Mouse (Mus musculus) limb, embryonic 12.5 days (tissue): ENCODE data around the gene Gm10282. TPM values are rescaled to one million over a fixed set of nuclear protein-coding genes. Genes with fewer than 3 reads are reported as not detected.

Source experiments
- ATAC-seq: fragments of 200-750 bp; cut with Nextera tagmentation; 2 replicates; pipeline ENCODE4 v1.8.0; 2017; ENCODE audit warnings: low read depth, moderate TSS enrichment; ENCODE audit not compliant: insufficient number of reproducible peaks, insufficient read depth, low FRiP score, low TSS enrichment
- H3K27ac ChIP-seq: fragments of 300-500 bp; sonication (generic); 2 replicates; pipeline ENCODE4 v1.5.1; 2016; ENCODE audit warnings: mild to moderate bottlenecking, moderate library complexity
- H3K27me3 ChIP-seq: fragments of 300-500 bp; sonication (generic); 2 replicates; pipeline ENCODE4 v1.6.1; 2016; ENCODE audit warnings: mild to moderate bottlenecking, moderate library complexity
- H3K36me3 ChIP-seq: fragments of 300-500 bp; sonication (generic); 2 replicates; pipeline ENCODE4 v1.6.1; 2016; ENCODE audit warnings: mild to moderate bottlenecking, moderate library complexity
- H3K4me1 ChIP-seq: fragments of 300-500 bp; sonication (generic); replicated peaks from 2 replicates; pipeline ENCODE4 v1.6.1; 2016
- H3K4me2 ChIP-seq: fragments of 300-500 bp; sonication (generic); 2 replicates; pipeline ENCODE4 v1.6.1; 2016; ENCODE audit warnings: mild to moderate bottlenecking, moderate library complexity
- H3K4me3 ChIP-seq: fragments of 300-500 bp; sonication (generic); replicated peaks from 2 replicates; pipeline ENCODE4 v1.5.1; 2016; ENCODE audit warnings: mild to moderate bottlenecking
- H3K9ac ChIP-seq: fragments of 300-500 bp; sonication (generic); replicated peaks from 2 replicates; pipeline ENCODE4 v1.6.1; 2016; ENCODE audit warnings: mild to moderate bottlenecking, moderate library complexity
- H3K9me3 ChIP-seq: fragments of 300-500 bp; sonication (generic); 2 replicates; pipeline ENCODE4 v1.6.1; 2016; ENCODE audit warnings: mild to moderate bottlenecking, moderate library complexity
- WGBS: fragments of 180-500 bp; shearing (Covaris S2); methylation state at CpG from one replicate; pipeline ENCODE4 v1.1.7; 2016; 5-methylcytosine and 5-hydroxymethylcytosine counted together
- polyA plus RNA-seq: library from polyadenylated mRNA; unstranded; fragments of >200 nt; fragmentation: Nextera tagmentation; extraction: Ambion mirVana; gene quantifications from 2 replicates; pipeline ENCODE4 v1.2.1, GENCODE M21; 2016

Gm10282 gene
- polyA plus RNA-seq, 1 experiment from 2014 or later: 32.4 TPM

DNA sequence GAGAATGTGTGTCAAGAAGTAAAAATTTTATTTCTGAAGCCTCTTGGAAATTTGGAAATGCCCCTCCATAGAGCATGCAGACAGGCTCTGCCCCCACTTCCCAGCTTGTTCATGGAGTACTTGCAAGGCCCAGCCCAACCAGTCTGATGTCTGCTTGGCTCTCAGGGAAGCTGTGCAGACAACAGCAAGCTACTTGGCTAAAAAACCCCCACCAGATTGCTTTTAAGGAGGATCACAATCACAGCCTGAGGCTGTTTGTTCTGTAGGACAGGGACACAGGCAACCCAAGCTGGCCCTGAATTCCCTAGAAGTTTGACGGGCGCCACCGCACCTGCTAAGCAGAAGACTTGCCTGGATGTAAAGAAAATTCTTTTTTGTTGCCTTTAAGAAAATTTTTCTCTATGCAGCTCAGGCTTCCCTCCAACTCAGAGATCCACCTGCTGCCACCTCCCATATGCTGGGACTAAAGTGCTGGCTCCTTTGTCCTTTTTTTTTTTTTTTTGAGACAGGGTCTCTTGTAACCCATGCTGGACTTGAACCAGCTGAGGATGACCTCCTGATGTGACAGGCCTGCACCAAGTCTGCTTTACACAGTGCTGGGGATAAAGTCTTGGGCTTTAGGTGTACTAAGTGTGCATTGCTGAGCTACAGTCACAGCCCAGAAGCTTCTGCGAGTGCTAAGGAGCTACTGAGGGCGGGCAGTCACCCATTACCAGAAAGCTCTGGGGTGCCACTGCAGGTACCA, 37.7 kb upstream of the Gm10282 start:
- H3K4me2 ChIP-seq: no peak overlapping the region
- peaks cover 91% of the 10 kb centered on the region for H3K36me3 ChIP-seq
- H3K27ac ChIP-seq: no peak overlapping the region
- WGBS: 94% methylated on average over 5 of the region's 5 CpGs
- no peaks in the 10 kb centered on the region for H3K4me1 ChIP-seq
- ATAC-seq: no peak
- H3K27me3 ChIP-seq: no peaks in the 10 kb centered on the region
- no peaks in the 10 kb centered on the region for H3K9me3 ChIP-seq
- no peak overlapping the region for H3K9ac ChIP-seq
- H3K4me3 ChIP-seq: no peak overlapping the region

DNA sequence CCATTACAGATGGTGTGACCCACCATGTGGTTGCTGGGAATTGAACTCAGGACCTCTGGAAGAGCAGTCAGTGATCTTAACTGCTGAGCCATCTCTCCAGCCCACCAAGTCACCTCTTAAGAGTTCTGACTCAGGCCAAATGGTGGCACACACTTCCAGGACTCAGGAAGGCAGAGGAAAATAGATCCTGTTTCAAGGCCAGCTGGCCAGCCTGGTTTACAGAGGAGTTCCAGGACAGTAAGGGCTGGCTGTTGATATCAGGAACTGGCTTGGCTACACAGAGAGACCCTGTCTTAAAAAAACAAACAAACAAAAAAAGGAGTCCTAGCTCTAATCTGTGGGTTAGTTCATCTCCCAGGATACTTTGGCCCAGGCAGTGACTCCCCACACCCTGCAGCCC, 32.0 kb upstream of the Gm10282 start:
- peaks cover 68% of the 10 kb centered on the region for H3K36me3 ChIP-seq
- no peaks in the 10 kb centered on the region for H3K9me3 ChIP-seq

DNA sequence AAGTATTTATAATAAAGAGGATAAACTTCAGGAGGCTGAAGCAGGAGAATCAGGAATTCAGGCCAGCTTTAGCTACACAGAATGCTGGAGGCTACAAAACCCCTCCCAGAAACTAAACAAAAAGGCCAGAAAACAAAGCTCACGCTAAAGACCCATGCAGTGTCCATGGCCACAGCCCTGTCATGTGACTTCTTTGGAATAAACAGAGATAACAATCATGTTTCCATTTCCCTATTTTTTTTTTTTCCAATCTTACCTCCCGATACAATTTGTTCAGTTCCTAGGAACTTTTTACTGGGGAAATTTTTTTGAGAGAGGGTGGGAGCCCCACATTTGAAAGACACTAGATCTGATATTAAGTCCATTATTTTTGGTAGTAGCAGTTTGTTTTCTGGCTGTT, 31.2 kb upstream of the Gm10282 start:
- peaks cover 61% of the 10 kb centered on the region for H3K36me3 ChIP-seq

More for the DNA sequence above, 32.0 kb upstream of the Gm10282 start:
- no peak overlapping the region for H3K4me2 ChIP-seq
- no peak overlapping the region for H3K4me3 ChIP-seq
- H3K4me1 ChIP-seq: 0 out of 2 replicates have a peak, but pooled peaks cover 4% of the 10 kb centered on the region
- H3K27me3 ChIP-seq: no peaks in the 10 kb centered on the region
- no peak overlapping the region for H3K27ac ChIP-seq
- no peak for ATAC-seq
- no peak overlapping the region for H3K9ac ChIP-seq

DNA sequence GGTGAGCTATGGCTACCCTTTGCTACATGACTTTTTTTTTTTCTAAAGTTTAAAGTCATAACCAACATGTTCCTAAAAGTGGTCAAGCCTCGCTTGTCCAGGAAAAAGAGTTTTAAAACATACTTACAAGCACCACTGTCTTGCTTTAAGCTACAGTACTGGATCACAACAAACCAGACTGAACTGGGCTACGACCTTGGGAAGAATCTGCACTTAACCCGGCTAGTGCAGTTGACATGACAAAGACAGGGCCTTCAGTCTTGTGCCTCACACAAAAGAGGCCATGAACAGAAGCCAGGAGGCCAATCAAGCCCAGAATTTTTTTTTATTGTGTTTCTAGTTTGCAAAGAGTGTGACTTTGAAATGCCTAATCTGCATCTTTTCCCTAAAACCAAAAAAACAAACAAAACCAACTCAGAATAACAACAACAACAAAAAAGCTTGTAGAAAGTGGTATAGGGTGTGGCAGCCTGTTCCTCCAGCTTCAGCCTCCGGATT, 29.1 kb upstream of the Gm10282 start:
- 0 out of 2 replicates have a peak, but pooled peaks cover 4% of the 10 kb centered on the region for H3K4me1 ChIP-seq
- peaks cover 40% of the 10 kb centered on the region for H3K36me3 ChIP-seq
- no peaks in the 10 kb centered on the region for H3K27me3 ChIP-seq
- 80% methylated on average over 4 of the region's 4 CpGs for WGBS
- no peak overlapping the region for H3K27ac ChIP-seq
- no peak for ATAC-seq
- H3K4me2 ChIP-seq: no peak overlapping the region
- H3K9me3 ChIP-seq: no peaks in the 10 kb centered on the region
- H3K4me3 ChIP-seq: no peak overlapping the region
- H3K9ac ChIP-seq: no peak overlapping the region

More for the DNA sequence above, 31.2 kb upstream of the Gm10282 start:
- no peak overlapping the region for H3K4me3 ChIP-seq
- H3K9ac ChIP-seq: no peak overlapping the region
- no peaks in the 10 kb centered on the region for H3K9me3 ChIP-seq
- no peak overlapping the region for H3K4me2 ChIP-seq
- WGBS: 90% methylated on average over 2 of the region's 2 CpGs
- ATAC-seq: no peak
- H3K27ac ChIP-seq: no peak overlapping the region
- H3K27me3 ChIP-seq: no peaks in the 10 kb centered on the region
- 0 out of 2 replicates have a peak, but pooled peaks cover 4% of the 10 kb centered on the region for H3K4me1 ChIP-seq

DNA sequence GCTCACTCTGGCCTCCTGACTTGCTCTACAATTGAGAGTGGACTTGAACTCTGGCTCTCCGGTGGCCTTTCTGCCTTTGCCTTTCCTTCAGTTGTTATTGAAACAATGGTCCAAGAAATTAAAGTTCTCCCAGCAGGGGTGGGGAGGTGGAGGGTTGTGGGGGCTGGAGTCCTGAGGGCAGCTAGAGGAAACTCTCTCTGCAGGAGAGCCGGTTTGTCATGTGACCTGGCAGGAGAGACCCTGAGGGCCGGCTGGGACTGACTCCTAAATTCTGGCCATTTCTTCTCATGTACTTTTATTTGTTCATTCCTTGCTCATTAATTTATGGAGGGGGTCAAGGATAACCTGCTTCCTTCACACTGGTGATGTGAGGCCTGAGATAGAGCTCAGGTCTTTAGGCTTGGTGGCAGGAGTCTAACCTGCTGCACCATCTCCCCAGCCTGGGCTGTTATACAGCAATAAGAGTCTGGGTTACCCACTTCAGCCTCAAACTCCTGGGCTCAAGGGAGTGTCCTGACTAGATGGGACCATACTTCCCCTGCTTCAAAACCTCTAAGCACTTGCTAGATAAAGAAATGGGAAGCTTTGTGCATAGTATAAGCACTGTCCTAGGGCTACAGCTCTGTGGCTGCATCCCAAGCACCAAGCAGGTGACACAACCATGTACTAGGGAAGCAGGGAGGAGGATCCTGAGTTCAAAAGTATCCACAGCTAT, 28.5 kb upstream of the Gm10282 start:
- 35% methylated on average over 3 of the region's 3 CpGs for WGBS
- 0 out of 2 replicates have a peak, but pooled peaks cover 4% of the 10 kb centered on the region for H3K4me1 ChIP-seq
- peaks cover 34% of the 10 kb centered on the region for H3K36me3 ChIP-seq
- H3K27ac ChIP-seq: 0 out of 2 replicates have a peak overlapping the region, but pooled peaks have one; percentile 17
- H3K4me3 ChIP-seq: no peak overlapping the region
- no peak for ATAC-seq
- H3K9ac ChIP-seq: no peak overlapping the region
- H3K27me3 ChIP-seq: no peaks in the 10 kb centered on the region
- no peaks in the 10 kb centered on the region for H3K9me3 ChIP-seq
- no peak overlapping the region for H3K4me2 ChIP-seq

DNA sequence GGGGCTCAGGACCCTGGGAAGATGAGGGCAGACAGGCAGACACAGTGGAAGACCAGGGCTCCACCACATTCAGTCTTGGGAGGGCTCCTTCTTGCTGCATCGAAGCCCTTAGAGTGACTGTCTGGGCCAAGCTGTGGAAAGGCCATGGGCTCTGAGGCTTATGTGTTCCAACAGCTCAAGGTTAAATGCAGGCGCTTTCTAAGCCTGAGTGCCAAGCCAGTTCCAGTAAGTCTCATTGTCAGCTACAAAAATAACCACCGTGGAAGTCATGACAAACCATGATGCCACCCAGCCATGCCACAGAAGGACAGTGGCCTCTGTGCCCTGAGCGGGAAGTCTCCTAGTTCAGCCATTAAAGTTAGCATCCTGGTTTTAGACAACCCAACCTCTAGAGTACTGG, 26.6 kb upstream of the Gm10282 start:
- Histone ChIP-seq H3K27ac (no peak overlapping the region), H3K9me3 (no peaks in the 10 kb centered on the region), H3K4me3 (no peak overlapping the region), H3K4me1 (0 out of 2 replicates have a peak, but pooled peaks cover 4% of the 10 kb centered on the region), H3K4me2 (no peak overlapping the region), H3K36me3 (peaks cover 16% of the 10 kb centered on the region), H3K9ac (no peak overlapping the region), H3K27me3 (no peaks in the 10 kb centered on the region)
- ATAC-seq: no peak
- WGBS: 93% methylated on average over 4 of the region's 4 CpGs

DNA sequence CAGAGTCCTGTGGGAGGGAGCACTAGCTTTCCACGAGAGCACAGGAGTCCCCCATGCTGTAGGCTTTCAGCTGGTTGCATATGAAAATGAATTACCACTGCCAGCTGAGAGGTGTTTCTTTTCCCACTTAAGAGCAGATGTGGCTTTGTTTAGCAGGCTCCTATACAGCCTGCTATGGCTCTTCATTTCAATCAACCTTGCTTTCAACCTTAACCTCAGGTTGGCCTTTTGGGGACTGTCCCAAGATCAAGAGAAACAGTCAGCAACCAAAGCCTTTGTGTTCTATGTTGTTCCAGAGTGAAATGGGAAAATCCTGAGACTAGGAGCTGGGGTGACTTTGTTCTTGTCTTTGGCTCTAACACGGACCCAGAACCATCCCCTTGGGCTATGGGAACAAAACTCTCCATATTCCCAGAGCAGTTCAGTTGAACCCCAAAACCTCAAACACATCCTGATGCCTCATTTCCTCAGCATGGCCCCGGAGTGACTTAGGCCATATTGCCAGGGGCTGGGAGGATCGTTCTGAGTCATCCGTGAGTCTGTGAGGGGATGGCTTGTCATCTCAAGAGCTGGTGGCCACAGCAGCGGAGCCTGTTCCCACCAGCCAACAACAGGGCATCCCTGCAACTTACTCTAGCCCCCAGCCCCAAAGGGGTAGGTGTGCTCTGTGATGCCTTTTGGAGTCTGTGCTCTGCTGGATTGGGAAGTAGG, 25.9 kb upstream of the Gm10282 start:
- no peak overlapping the region for H3K27ac ChIP-seq
- H3K4me1 ChIP-seq: 0 out of 2 replicates have a peak, but pooled peaks cover 4% of the 10 kb centered on the region
- no peak for ATAC-seq
- no peak overlapping the region for H3K9ac ChIP-seq
- peaks cover 12% of the 10 kb centered on the region for H3K36me3 ChIP-seq
- 87% methylated on average over 6 of the region's 6 CpGs for WGBS
- no peak overlapping the region for H3K4me3 ChIP-seq
- no peaks in the 10 kb centered on the region for H3K9me3 ChIP-seq
- no peak overlapping the region for H3K4me2 ChIP-seq
- H3K27me3 ChIP-seq: no peaks in the 10 kb centered on the region

DNA sequence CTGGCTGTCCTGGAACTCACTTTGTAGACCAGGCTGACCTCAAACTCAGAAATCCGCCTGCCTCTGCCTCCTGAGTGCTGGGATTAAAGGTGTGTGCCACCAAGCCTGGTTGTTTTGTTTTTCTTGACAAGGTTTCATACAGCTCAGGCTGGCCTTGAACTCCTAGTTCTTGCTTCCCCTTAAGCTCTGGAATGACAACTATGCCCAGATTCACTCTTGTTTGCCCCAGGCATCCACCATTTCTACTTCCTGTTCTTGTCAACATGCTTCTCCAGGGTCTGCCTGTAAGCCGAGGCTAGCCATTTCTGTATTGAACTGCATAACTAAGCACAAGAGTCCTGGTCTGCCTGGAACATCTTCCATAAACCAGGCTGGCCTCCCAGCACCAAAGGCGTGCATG, 24.1 kb upstream of the Gm10282 start:
- Histone ChIP-seq H3K9ac (no peak overlapping the region), H3K36me3 (no peaks in the 10 kb centered on the region), H3K4me2 (no peak overlapping the region), H3K4me3 (no peak overlapping the region), H3K27ac (no peak overlapping the region), H3K4me1 (0 out of 2 replicates have a peak, but pooled peaks cover 4% of the 10 kb centered on the region), H3K9me3 (no peaks in the 10 kb centered on the region), H3K27me3 (peaks cover 10% of the 10 kb centered on the region; the same call in 1 of the 2 replicates)
- WGBS: 91% methylated on average over 3 of the region's 3 CpGs
- no peak for ATAC-seq

DNA sequence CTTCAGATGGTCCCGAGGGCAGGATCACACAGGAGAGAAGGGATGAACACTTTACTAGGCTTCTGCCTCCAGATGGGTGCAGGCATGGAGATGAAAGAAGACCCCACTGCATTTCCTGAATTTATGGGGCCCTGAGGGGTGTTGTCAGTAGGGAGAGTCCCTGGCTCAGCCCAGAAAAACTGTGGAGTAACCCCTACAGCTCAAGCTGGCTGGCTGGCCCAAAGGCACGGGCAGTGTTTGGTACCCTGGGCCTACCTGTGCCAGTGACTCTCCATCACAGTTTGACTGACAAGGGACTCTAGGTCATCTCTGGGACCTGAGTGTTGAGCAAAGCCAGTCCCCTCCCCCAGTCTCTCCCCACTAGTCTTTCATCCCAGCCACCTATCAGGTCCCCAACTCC, 19.6 kb upstream of the Gm10282 start:
- Histone ChIP-seq H3K4me1 (peaks cover 7% of the 10 kb centered on the region), H3K4me3 (no peak overlapping the region), H3K27ac (no peak overlapping the region), H3K36me3 (no peaks in the 10 kb centered on the region), H3K27me3 (peaks cover 50% of the 10 kb centered on the region), H3K4me2 (no peak overlapping the region), H3K9me3 (no peaks in the 10 kb centered on the region), H3K9ac (no peak overlapping the region)
- no peak for ATAC-seq
- 62% methylated on average over 2 of the region's 2 CpGs for WGBS

DNA sequence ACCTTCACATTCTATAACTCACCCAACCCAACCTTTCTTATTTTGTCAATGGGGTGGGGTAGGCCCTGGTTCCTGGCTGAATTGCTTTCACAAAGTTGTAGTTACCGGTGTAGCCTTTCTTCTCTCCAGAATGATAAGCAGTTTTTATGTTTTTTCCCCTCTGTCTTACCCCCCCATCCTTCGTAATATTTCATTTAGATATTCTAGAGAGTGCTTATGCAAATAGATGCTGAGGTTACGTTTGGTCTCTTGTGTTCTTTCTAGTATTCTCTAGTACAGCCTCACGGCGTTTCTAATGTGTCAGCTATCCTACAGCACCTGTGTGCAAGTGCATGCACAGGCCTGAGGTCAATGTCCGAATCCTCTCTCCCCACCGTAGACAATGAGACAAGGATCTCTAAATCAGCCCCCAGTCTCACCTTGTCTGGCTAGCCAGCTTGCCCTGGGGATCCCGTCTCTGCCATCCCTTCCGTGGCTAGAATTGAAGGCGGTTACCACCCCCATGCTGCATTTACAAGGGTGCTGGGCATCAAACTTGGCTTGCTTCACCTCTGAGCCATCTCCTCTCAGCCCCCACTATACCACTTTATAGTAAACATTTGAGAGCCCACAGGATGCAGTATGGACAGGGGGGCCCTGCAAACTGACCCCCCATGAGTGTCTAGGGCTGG, 19.1 kb upstream of the Gm10282 start:
- no peak for ATAC-seq
- H3K4me3 ChIP-seq: no peak overlapping the region
- H3K36me3 ChIP-seq: no peaks in the 10 kb centered on the region
- H3K4me2 ChIP-seq: no peak overlapping the region
- no peak overlapping the region for H3K9ac ChIP-seq
- peaks cover 12% of the 10 kb centered on the region for H3K4me1 ChIP-seq
- peaks cover 55% of the 10 kb centered on the region for H3K27me3 ChIP-seq
- H3K27ac ChIP-seq: no peak overlapping the region
- no peaks in the 10 kb centered on the region for H3K9me3 ChIP-seq
- whole genome bisulfite sequencing: 84% methylated on average over 10 of the region's 10 CpGs
